Mouse (Mus musculus): ENCODE data around the gene Tmem150c.

Gene Tmem150c

GRCm38 (mm10) chr5:100067579-100067978 is 92.0 kb downstream of the Tmem150c start:
- no peak for TF ChIP-seq CTCF (conservative IDR thresholded peaks at IDR 0.05; ENCODE audit: low read length)
- TF ChIP-seq POU5F1 (IDR thresholded peaks at IDR 0.05; ENCODE audit: borderline replicate concordance, low read length) = no peak
- TF ChIP-seq NANOG (IDR thresholded peaks at IDR 0.05; ENCODE audit: borderline replicate concordance, low read length) = no peak
- Histone ChIP-seq H3K36me3 (ENCODE audit: insufficient read depth, low read length) (peaks cover 95% of the 10 kb centered on the region), H3K9me3 (ENCODE audit: low read length) (no peaks in the 10 kb centered on the region), H3K4me1 (replicated peaks; ENCODE audit: low read depth, low read length) (peaks cover 36% of the 10 kb centered on the region), H3K27me3 (ENCODE audit: insufficient read depth, low read length) (no peaks in the 10 kb centered on the region), H3K4me3 (replicated peaks; ENCODE audit: low read length) (no peak overlapping the region)

- no peak for TF ChIP-seq POU5F1 (IDR thresholded peaks at IDR 0.05; ENCODE audit: borderline replicate concordance, low read length)
- no peak for TF ChIP-seq CTCF (conservative IDR thresholded peaks at IDR 0.05; ENCODE audit: low read length)
- no peak for TF ChIP-seq NANOG (IDR thresholded peaks at IDR 0.05; ENCODE audit: borderline replicate concordance, low read length)
- Histone ChIP-seq H3K4me3 (replicated peaks; ENCODE audit: low read length) (no peak overlapping the region), H3K9me3 (ENCODE audit: low read length) (no peaks in the 10 kb centered on the region), H3K27me3 (ENCODE audit: insufficient read depth, low read length) (no peaks in the 10 kb centered on the region), H3K36me3 (ENCODE audit: insufficient read depth, low read length) (peaks cover 80% of the 10 kb centered on the region), H3K4me1 (replicated peaks; ENCODE audit: low read depth, low read length) (peaks cover 46% of the 10 kb centered on the region)
These were observed 98.7 kb downstream of the Tmem150c start for GRCm38 (mm10) chr5:100060876-100061275.

- Histone ChIP-seq H3K4me1 (replicated peaks; ENCODE audit: low read depth, low read length) (peaks cover 57% of the 10 kb centered on the region), H3K4me3 (replicated peaks; ENCODE audit: low read length) (no peak overlapping the region), H3K27me3 (ENCODE audit: insufficient read depth, low read length) (no peaks in the 10 kb centered on the region), H3K36me3 (ENCODE audit: insufficient read depth, low read length) (peaks cover 79% of the 10 kb centered on the region), H3K9me3 (ENCODE audit: low read length) (no peaks in the 10 kb centered on the region)
- TF ChIP-seq NANOG (IDR thresholded peaks at IDR 0.05; ENCODE audit: borderline replicate concordance, low read length) (no peak), POU5F1 (IDR thresholded peaks at IDR 0.05; ENCODE audit: borderline replicate concordance, low read length) (no peak), CTCF (conservative IDR thresholded peaks at IDR 0.05; ENCODE audit: low read length) (no peak)
These were observed 100.3 kb downstream of the Tmem150c start for GRCm38 (mm10) chr5:100059326-100059725.

- Histone ChIP-seq H3K4me3 (replicated peaks; ENCODE audit: low read length) (no peak overlapping the region), H3K4me1 (replicated peaks; ENCODE audit: low read depth, low read length) (peaks cover 56% of the 10 kb centered on the region), H3K9me3 (ENCODE audit: low read length) (no peaks in the 10 kb centered on the region), H3K27me3 (ENCODE audit: insufficient read depth, low read length) (no peaks in the 10 kb centered on the region), H3K36me3 (ENCODE audit: insufficient read depth, low read length) (peaks cover 76% of the 10 kb centered on the region)
- TF ChIP-seq NANOG (IDR thresholded peaks at IDR 0.05; ENCODE audit: borderline replicate concordance, low read length) (no peak), POU5F1 (IDR thresholded peaks at IDR 0.05; ENCODE audit: borderline replicate concordance, low read length) (no peak), CTCF (conservative IDR thresholded peaks at IDR 0.05; ENCODE audit: low read length) (no peak)
These were observed 100.9 kb downstream of the Tmem150c start for GRCm38 (mm10) chr5:100058729-100059128.

GRCm38 (mm10) chr5:100057461-100058209 is 102.0 kb downstream of the Tmem150c start:
- Histone ChIP-seq H3K36me3 (ENCODE audit: insufficient read depth, low read length) (peaks cover 73% of the 10 kb centered on the region), H3K4me1 (replicated peaks; ENCODE audit: low read depth, low read length) (peaks cover 62% of the 10 kb centered on the region), H3K9me3 (ENCODE audit: low read length) (no peaks in the 10 kb centered on the region), H3K4me3 (replicated peaks; ENCODE audit: low read length) (no peak overlapping the region), H3K27me3 (ENCODE audit: insufficient read depth, low read length) (no peaks in the 10 kb centered on the region)
- TF ChIP-seq NANOG (IDR thresholded peaks at IDR 0.05; ENCODE audit: borderline replicate concordance, low read length) (no peak), CTCF (conservative IDR thresholded peaks at IDR 0.05; ENCODE audit: low read length) (no peak), POU5F1 (IDR thresholded peaks at IDR 0.05; ENCODE audit: borderline replicate concordance, low read length) (no peak)

GRCm38 (mm10) chr5:100055866-100056369 is 103.7 kb downstream of the Tmem150c start:
- TF ChIP-seq NANOG (IDR thresholded peaks at IDR 0.05; ENCODE audit: borderline replicate concordance, low read length) = no peak
- no peak for TF ChIP-seq POU5F1 (IDR thresholded peaks at IDR 0.05; ENCODE audit: borderline replicate concordance, low read length)
- no peak for TF ChIP-seq CTCF (conservative IDR thresholded peaks at IDR 0.05; ENCODE audit: low read length)
- Histone ChIP-seq H3K27me3 (ENCODE audit: insufficient read depth, low read length) (no peaks in the 10 kb centered on the region), H3K4me1 (replicated peaks; ENCODE audit: low read depth, low read length) (peaks cover 69% of the 10 kb centered on the region), H3K36me3 (ENCODE audit: insufficient read depth, low read length) (peaks cover 64% of the 10 kb centered on the region), H3K4me3 (replicated peaks; ENCODE audit: low read length) (no peak overlapping the region), H3K9me3 (ENCODE audit: low read length) (no peaks in the 10 kb centered on the region)

- Histone ChIP-seq H3K36me3 (ENCODE audit: insufficient read depth, low read length) (peaks cover 64% of the 10 kb centered on the region), H3K4me1 (replicated peaks; ENCODE audit: low read depth, low read length) (peaks cover 78% of the 10 kb centered on the region), H3K9me3 (ENCODE audit: low read length) (no peaks in the 10 kb centered on the region), H3K4me3 (replicated peaks; ENCODE audit: low read length) (0 out of 2 replicates have a peak overlapping the region, but pooled peaks have one; percentile 10), H3K27me3 (ENCODE audit: insufficient read depth, low read length) (no peaks in the 10 kb centered on the region)
- TF ChIP-seq POU5F1 (IDR thresholded peaks at IDR 0.05; ENCODE audit: borderline replicate concordance, low read length) = no peak
- TF ChIP-seq CTCF (conservative IDR thresholded peaks at IDR 0.05; ENCODE audit: low read length) = no peak
- TF ChIP-seq NANOG (IDR thresholded peaks at IDR 0.05; ENCODE audit: borderline replicate concordance, low read length) = no peak
These were observed 104.6 kb downstream of the Tmem150c start for GRCm38 (mm10) chr5:100054807-100055547.

GRCm38 (mm10) chr5:100052728-100053127 is 106.9 kb downstream of the Tmem150c start:
- Histone ChIP-seq H3K9me3 (ENCODE audit: low read length) (no peaks in the 10 kb centered on the region), H3K36me3 (ENCODE audit: insufficient read depth, low read length) (peaks cover 62% of the 10 kb centered on the region), H3K27me3 (ENCODE audit: insufficient read depth, low read length) (no peaks in the 10 kb centered on the region), H3K4me1 (replicated peaks; ENCODE audit: low read depth, low read length) (peaks cover 81% of the 10 kb centered on the region), H3K4me3 (replicated peaks; ENCODE audit: low read length) (0 out of 2 replicates have a peak overlapping the region, but pooled peaks have one; percentile 13)
- TF ChIP-seq NANOG (IDR thresholded peaks at IDR 0.05; ENCODE audit: borderline replicate concordance, low read length) (no peak), CTCF (conservative IDR thresholded peaks at IDR 0.05; ENCODE audit: low read length) (no peak), POU5F1 (IDR thresholded peaks at IDR 0.05; ENCODE audit: borderline replicate concordance, low read length) (no peak)
